Comparison of ENCODE assay signal across 7 mouse cellular contexts in genomic region chr11:97805662-97806612, GRCm38 (mm10). TPM values are rescaled to one million over a fixed set of nuclear protein-coding genes. Genes with fewer than 3 reads are reported as not detected.
A peak's percentile ranks its signal among the peaks of the same experiment; 100 is the strongest.
DNase-seq lines count a peak whose midpoint lies in the region; ATAC-seq and TF ChIP-seq lines count a peak whose summit lies in the region.

No protein-coding gene starts in this region.

- peaks cover 64% of the 10 kb centered on the region for H3K36me3 ChIP-seq in E14TG2a.4 (ENCODE audit: insufficient read depth, low read length)
- H3K36me3 ChIP-seq in heart, embryonic 13.5 days = peaks cover 31% of the 10 kb centered on the region

- peak overlapping the region; percentile 52 for H3K9ac ChIP-seq in heart, embryonic 13.5 days

- ATAC-seq in heart, embryonic 13.5 days (ENCODE audit: extremely low read depth, insufficient number of reproducible peaks, low FRiP score, low TSS enrichment) = no peak

- H3K27me3 ChIP-seq in E14TG2a.4 (ENCODE audit: insufficient read depth, low read length) = no peaks in the 10 kb centered on the region
- H3K27me3 ChIP-seq in heart, embryonic 13.5 days (replicated peaks) = no peaks in the 10 kb centered on the region

- H3K9me3 ChIP-seq in E14TG2a.4 (ENCODE audit: low read length) = no peaks in the 10 kb centered on the region
- no peaks in the 10 kb centered on the region for H3K9me3 ChIP-seq in heart, embryonic 13.5 days

- TF ChIP-seq CTCF in E14TG2a.4 (conservative IDR thresholded peaks at IDR 0.05; ENCODE audit: low read length) = no peak

- peak overlapping the region; percentile 76 for H3K4me3 ChIP-seq in E14TG2a.4 (replicated peaks; ENCODE audit: low read length)
- H3K4me3 ChIP-seq in heart, embryonic 13.5 days = peak overlapping the region; percentile 19; the same call in 1 of the 2 replicates

- peaks cover 98% of the 10 kb centered on the region for H3K4me1 ChIP-seq in E14TG2a.4 (replicated peaks; ENCODE audit: low read depth, low read length)
- H3K4me1 ChIP-seq in heart, embryonic 13.5 days = peaks cover 99% of the 10 kb centered on the region

- peak overlapping the region; percentile 89 for H3K27ac ChIP-seq in heart, embryonic 13.5 days (replicated peaks)

- DNase-seq in ES-CJ7 (ENCODE audit: low read depth, low spot score) = peak; percentile 89
- peak; percentile 54 for DNase-seq in kidney, postnatal 14 days
- peak; percentile 55 for DNase-seq in retina, embryonic 14.5 days (ENCODE audit: low spot score)
- DNase-seq in layer of hippocampus, adult 9-10 months (ENCODE audit: low spot score) = no peak
- no peak for DNase-seq in urinary bladder, postnatal 14 days (ENCODE audit: low spot score)

- 31% methylated on average over 15 of the region's 15 CpGs for WGBS in heart, embryonic 13.5 days

- H3K4me2 ChIP-seq in heart, embryonic 13.5 days = peak overlapping the region; percentile 61

RNA-seq across cellular contexts. Expression of gene Lasp1, which starts 7.1 kb away (rescaled TPM):
- polyA plus RNA-seq in heart, embryonic 13.5 days (2015; fragmentation: Nextera tagmentation; extraction: Ambion mirVana) = 45.1 and 46.0 TPM in 2 replicates

RNA-seq across cellular contexts. Expression of gene Rpl23, which starts 23.7 kb away (rescaled TPM):
- 376 and 393 TPM in 2 replicates for polyA plus RNA-seq in heart, embryonic 13.5 days (2015; fragmentation: Nextera tagmentation; extraction: Ambion mirVana)

RNA-seq across cellular contexts. Expression of gene 1700001P01Rik, which starts 30.2 kb away (rescaled TPM):
- polyA plus RNA-seq in heart, embryonic 13.5 days (2015; fragmentation: Nextera tagmentation; extraction: Ambion mirVana) = not detected in 2 replicates

RNA-seq across cellular contexts. Expression of gene B230217C12Rik, which starts 34.6 kb away (rescaled TPM):
- 5.1 and 5.5 TPM in 2 replicates for polyA plus RNA-seq in heart, embryonic 13.5 days (2015; fragmentation: Nextera tagmentation; extraction: Ambion mirVana)

RNA-seq across cellular contexts. Expression of gene Cwc25, which starts 39.6 kb away (rescaled TPM):
- polyA plus RNA-seq in heart, embryonic 13.5 days (2015; fragmentation: Nextera tagmentation; extraction: Ambion mirVana) = 10.2 and 10.5 TPM in 2 replicates

Comparison
In these comparisons a context has a peak if more than half of its experiments do, and no peak if none do; other contexts are left out.
1. DNase-seq: peak in ES-CJ7 (single experiment), kidney, postnatal 14 days (single experiment) and retina, embryonic 14.5 days (single experiment); none in layer of hippocampus, adult 9-10 months (single experiment) and urinary bladder, postnatal 14 days (single experiment).